Mouse (Mus musculus): ENCODE data around the gene Atg5. TPM values are rescaled to one million over a fixed set of nuclear protein-coding genes. Genes with fewer than 3 reads are reported as not detected.

Gene Atg5
- polyA plus RNA-seq, 1 experiment, result 18.2 TPM

DNA sequence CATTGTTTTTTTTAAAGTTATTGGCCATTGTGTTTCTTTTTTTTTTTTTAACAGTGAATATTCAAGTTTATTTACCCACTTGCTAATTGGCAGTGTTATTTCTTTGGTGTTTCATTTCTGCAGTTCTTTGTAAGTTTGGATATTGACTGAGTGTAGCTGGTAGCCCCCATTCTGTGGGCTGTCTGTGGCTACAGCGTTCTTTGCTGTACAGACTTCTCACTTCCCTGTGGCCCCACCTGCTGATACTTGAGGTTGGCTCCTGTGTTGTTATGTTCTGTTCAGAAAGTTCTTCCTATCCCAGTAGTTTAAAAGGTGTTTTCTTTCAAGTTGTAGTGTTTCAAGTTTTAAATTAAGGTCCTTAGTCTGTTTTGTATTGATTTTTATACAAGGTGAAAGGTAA, 14.2 kb downstream of the Atg5 start:
- Histone ChIP-seq H3K27ac (ENCODE audit: insufficient read depth, low read length) (no peak overlapping the region), H3K4me3 (ENCODE audit: insufficient read depth, low read length) (no peak overlapping the region), H3K4me1 (ENCODE audit: control insufficient read depth, insufficient read depth, low read length) (no peaks in the 10 kb centered on the region)
- TF ChIP-seq CTCF (IDR thresholded peaks at IDR 0.05; ENCODE audit: extremely low read depth, insufficient read depth, low read length), result no peak
- no peak for TF ChIP-seq POLR2A (IDR thresholded peaks at IDR 0.05; ENCODE audit: extremely low read depth, insufficient read depth, low read length)

DNA sequence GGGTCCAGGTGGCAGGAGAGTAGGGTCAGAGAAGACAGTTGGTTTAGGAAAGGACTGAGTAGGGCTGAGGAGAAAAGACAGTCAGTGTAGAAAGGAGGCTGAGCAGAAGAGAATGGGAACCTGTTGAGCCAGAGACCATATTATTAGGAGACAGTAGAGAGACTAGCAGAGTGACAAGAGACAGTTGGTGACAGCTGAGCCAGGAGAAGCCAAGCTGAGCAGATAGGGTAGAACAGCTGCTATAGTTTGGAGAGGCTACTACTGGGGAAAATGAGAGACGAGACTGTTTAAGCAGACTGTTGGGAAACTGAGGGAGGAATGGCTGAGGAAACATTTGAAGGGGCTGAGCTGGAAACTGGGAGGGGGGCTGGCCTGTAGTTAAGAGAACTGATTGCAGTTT, 16.9 kb downstream of the Atg5 start:
- no peak overlapping the region for H3K27ac ChIP-seq (ENCODE audit: insufficient read depth, low read length)
- no peak overlapping the region for H3K4me3 ChIP-seq (ENCODE audit: insufficient read depth, low read length)
- TF ChIP-seq POLR2A (IDR thresholded peaks at IDR 0.05; ENCODE audit: extremely low read depth, insufficient read depth, low read length) (no peak), CTCF (IDR thresholded peaks at IDR 0.05; ENCODE audit: extremely low read depth, insufficient read depth, low read length) (no peak)
- H3K4me1 ChIP-seq (ENCODE audit: control insufficient read depth, insufficient read depth, low read length), result no peaks in the 10 kb centered on the region

GRCm38 (mm10) chr10:44285935-44286334, 17.8 kb downstream of the Atg5 start:
- TF ChIP-seq CTCF (IDR thresholded peaks at IDR 0.05; ENCODE audit: extremely low read depth, insufficient read depth, low read length) (no peak), POLR2A (IDR thresholded peaks at IDR 0.05; ENCODE audit: extremely low read depth, insufficient read depth, low read length) (no peak)
- Histone ChIP-seq H3K27ac (ENCODE audit: insufficient read depth, low read length) (no peak overlapping the region), H3K4me3 (ENCODE audit: insufficient read depth, low read length) (no peak overlapping the region), H3K4me1 (ENCODE audit: control insufficient read depth, insufficient read depth, low read length) (no peaks in the 10 kb centered on the region)

- Histone ChIP-seq H3K27ac (ENCODE audit: insufficient read depth, low read length) (no peak overlapping the region), H3K4me3 (ENCODE audit: insufficient read depth, low read length) (no peak overlapping the region), H3K4me1 (ENCODE audit: control insufficient read depth, insufficient read depth, low read length) (no peaks in the 10 kb centered on the region)
- TF ChIP-seq POLR2A (IDR thresholded peaks at IDR 0.05; ENCODE audit: extremely low read depth, insufficient read depth, low read length), result no peak
- TF ChIP-seq CTCF (IDR thresholded peaks at IDR 0.05; ENCODE audit: extremely low read depth, insufficient read depth, low read length), result no peak
Observed at GRCm38 (mm10) chr10:44290876-44291275, 22.7 kb downstream of the Atg5 start.

- TF ChIP-seq CTCF (IDR thresholded peaks at IDR 0.05; ENCODE audit: extremely low read depth, insufficient read depth, low read length), result peak; percentile 22; the same call in 1 of the 2 replicates
- no peak for TF ChIP-seq POLR2A (IDR thresholded peaks at IDR 0.05; ENCODE audit: extremely low read depth, insufficient read depth, low read length)
- Histone ChIP-seq H3K4me3 (ENCODE audit: insufficient read depth, low read length) (no peak overlapping the region), H3K27ac (ENCODE audit: insufficient read depth, low read length) (no peak overlapping the region), H3K4me1 (ENCODE audit: control insufficient read depth, insufficient read depth, low read length) (no peaks in the 10 kb centered on the region)
Observed at GRCm38 (mm10) chr10:44292205-44292604, 24.0 kb downstream of the Atg5 start.

DNA sequence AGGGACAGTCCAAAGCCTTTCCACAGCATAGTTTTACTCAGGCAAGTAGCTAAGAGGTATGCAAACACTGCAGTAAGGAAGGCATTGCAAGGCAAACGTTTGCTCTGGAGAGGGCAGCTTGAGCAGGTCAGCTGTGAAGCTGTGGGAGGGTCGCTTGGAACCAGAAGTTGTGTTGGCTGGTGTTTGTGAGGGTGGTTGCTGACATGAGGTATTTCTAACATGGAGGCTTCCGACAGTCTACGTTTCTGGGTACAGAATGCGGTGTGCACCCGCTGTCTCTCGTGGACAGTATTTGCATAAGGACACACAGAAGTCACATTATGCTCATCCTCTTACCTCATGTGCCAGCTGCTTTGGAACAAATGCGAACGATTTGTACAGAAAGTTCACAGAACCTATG, 31.0 kb downstream of the Atg5 start:
- no peak for TF ChIP-seq POLR2A (IDR thresholded peaks at IDR 0.05; ENCODE audit: extremely low read depth, insufficient read depth, low read length)
- Histone ChIP-seq H3K27ac (ENCODE audit: insufficient read depth, low read length) (no peak overlapping the region), H3K4me1 (ENCODE audit: control insufficient read depth, insufficient read depth, low read length) (peaks cover 2% of the 10 kb centered on the region), H3K4me3 (ENCODE audit: insufficient read depth, low read length) (no peak overlapping the region)

DNA sequence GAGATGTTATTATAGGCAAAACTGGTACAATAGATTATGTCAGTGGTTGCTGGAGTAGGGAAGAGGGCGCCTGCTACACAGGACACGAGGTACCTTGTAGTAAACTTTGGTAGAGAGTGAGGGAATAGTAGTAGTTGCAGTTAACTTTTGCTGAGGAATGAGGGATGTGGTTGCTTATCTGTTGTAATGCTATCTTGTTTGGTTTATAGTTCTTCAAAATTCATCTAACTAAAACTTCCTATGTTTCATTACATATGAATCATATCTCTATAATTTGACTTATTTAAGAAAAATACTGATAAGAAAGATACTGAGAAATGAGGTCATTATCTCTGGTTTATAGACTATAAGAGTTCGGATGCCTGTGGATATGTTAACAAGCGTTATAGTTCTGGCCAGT, 31.9 kb downstream of the Atg5 start:
- Histone ChIP-seq H3K4me1 (ENCODE audit: control insufficient read depth, insufficient read depth, low read length) (peaks cover 2% of the 10 kb centered on the region), H3K4me3 (ENCODE audit: insufficient read depth, low read length) (no peak overlapping the region), H3K27ac (ENCODE audit: insufficient read depth, low read length) (no peak overlapping the region)
- no peak for TF ChIP-seq CTCF (IDR thresholded peaks at IDR 0.05; ENCODE audit: extremely low read depth, insufficient read depth, low read length)
- TF ChIP-seq POLR2A (IDR thresholded peaks at IDR 0.05; ENCODE audit: extremely low read depth, insufficient read depth, low read length), result no peak

DNA sequence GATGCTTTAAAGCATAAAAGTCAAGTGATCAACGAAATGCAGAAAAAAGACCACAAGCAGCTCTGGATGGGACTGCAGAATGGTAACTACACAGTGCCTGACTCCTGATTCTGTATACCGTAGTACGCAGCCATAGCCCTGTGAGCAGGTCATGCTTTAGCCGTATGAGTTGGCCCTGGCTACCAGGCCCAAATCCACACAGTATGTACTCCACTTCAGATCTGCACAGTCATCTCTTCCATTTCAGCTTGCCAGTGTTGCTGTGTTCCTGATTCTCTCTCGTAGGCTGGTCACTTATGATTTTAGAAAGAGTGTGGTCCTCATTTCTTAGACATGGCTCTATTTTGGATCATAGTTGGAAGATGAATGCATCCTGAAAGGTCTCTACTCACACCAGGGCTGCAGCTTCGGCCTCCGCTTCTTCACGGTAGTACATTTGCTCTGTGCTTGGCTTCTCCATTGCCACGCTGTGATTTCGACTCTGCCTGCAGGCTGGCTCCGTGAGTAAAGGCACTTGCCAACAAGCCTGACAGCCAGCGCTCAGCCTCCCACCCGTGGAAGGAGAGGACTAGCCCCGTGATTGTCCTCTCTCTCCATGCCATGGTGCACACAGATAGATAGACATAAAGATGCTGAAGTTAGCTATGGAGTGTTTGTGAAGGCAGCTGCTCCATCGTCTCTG, 35.6 kb downstream of the Atg5 start:
- no peak for TF ChIP-seq CTCF (IDR thresholded peaks at IDR 0.05; ENCODE audit: extremely low read depth, insufficient read depth, low read length)
- TF ChIP-seq POLR2A (IDR thresholded peaks at IDR 0.05; ENCODE audit: extremely low read depth, insufficient read depth, low read length), result no peak
- Histone ChIP-seq H3K4me3 (ENCODE audit: insufficient read depth, low read length) (no peak overlapping the region), H3K27ac (ENCODE audit: insufficient read depth, low read length) (no peak overlapping the region), H3K4me1 (ENCODE audit: control insufficient read depth, insufficient read depth, low read length) (peaks cover 2% of the 10 kb centered on the region)

DNA sequence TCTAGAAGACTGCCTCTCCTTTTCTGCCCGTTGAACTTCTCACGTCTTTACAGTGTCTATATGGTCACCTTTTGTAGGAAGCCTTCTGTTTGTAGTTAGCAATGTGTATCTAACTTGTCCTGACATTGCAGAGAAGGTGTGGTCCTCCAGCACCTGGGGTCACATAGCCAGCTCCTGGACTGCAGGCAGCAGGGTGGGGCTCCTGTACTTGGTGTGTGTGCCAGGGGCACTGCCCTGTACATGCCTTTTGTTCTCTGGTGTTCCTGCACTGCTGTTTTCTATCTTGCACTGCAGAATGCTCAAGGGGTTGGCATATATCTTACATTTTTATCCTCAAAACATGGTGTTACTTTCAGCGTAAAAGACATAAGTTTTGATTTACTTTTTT, 36.2 kb downstream of the Atg5 start:
- Histone ChIP-seq H3K4me3 (ENCODE audit: insufficient read depth, low read length) (no peak overlapping the region), H3K4me1 (ENCODE audit: control insufficient read depth, insufficient read depth, low read length) (no peaks in the 10 kb centered on the region), H3K27ac (ENCODE audit: insufficient read depth, low read length) (no peak overlapping the region)
- no peak for TF ChIP-seq CTCF (IDR thresholded peaks at IDR 0.05; ENCODE audit: extremely low read depth, insufficient read depth, low read length)
- TF ChIP-seq POLR2A (IDR thresholded peaks at IDR 0.05; ENCODE audit: extremely low read depth, insufficient read depth, low read length), result no peak

DNA sequence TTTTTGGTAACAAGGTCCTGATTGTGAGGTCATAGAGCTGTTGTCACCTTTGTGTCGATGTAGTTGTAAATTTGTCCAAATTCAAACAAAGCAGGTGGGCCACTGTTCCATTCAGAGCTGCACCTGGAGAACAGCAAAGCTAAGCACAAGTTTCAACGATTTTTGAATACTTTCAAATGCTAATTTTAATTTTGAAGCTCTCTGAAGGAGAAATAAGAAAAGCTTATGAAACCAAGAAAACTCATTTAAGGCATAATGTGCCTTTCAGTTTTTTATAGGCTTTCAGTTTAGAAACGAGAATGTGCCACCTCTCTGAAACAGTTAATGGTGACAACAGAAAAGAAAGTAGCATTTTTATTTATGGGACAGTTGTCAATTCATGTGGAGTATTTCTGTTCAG, 36.7 kb downstream of the Atg5 start:
- H3K4me1 ChIP-seq (ENCODE audit: control insufficient read depth, insufficient read depth, low read length), result no peaks in the 10 kb centered on the region
- TF ChIP-seq POLR2A (IDR thresholded peaks at IDR 0.05; ENCODE audit: extremely low read depth, insufficient read depth, low read length) (no peak), CTCF (IDR thresholded peaks at IDR 0.05; ENCODE audit: extremely low read depth, insufficient read depth, low read length) (no peak)

More for the DNA sequence above, 36.7 kb downstream of the Atg5 start:
- Histone ChIP-seq H3K27ac (ENCODE audit: insufficient read depth, low read length) (no peak overlapping the region), H3K4me3 (ENCODE audit: insufficient read depth, low read length) (no peak overlapping the region)
